Mouse (Mus musculus) adipocyte (in vitro differentiated cells): ENCODE measurements around the gene Alg5.
"Not testable (repeated sequence)": the region's sequence is repeated elsewhere in the genome, so short reads cannot be mapped to it uniquely, and the experiment has no call there.

Source experiments
- DNase-seq: peaks from one replicate; pipeline ENCODE4 v3.0.0-alpha.2; 2016; ENCODE audit warnings: low spot score

Alg5 gene

DNA sequence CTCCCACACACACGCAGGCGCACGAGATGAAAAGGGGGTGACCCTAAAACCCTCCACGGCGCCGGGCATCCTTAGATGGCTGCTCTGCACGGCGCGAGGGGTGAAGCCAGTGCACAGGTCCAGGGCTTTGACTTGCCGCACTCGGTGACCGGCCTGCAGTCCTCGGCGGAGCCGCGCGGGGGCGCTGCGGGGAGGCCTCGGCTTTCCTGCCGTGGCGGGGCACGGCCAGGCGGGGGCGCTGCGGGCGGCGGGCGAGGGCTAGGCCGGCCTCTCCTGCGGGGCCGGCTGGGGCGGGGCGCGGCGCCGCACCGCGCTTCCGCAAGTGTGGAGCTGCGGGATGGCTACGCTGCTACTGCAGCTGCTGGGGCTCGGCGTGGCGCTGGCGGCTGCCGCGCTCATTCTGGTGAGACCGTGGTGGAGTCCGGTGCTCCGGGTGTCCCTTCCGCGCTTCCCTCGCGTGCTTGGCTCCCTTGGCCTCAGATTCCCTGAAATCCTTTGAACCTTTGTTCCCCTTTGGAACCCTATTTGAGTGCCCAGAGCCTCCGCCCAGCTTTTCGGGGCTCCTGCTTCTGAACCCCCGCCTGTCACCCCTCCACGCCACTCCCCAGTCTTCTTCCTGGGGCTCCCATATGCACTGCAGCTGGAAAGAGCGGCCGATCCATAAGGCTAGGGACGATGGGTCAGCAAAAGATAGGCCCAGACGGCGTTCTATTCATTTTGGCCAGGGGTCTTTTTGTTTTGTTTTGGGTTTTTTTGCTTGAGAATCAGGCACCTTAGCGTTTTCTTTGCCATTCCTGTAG, at the start of gene Alg5, which contains the start of gene Exosc8:
Gene Alg5 (plus strand): TSS at position 293 of the 800 bp plus-strand sequence.
Gene Exosc8 (minus strand): TSS at position 147 of the 800 bp plus-strand sequence.
- peak; percentile 85 for DNase-seq

DNA sequence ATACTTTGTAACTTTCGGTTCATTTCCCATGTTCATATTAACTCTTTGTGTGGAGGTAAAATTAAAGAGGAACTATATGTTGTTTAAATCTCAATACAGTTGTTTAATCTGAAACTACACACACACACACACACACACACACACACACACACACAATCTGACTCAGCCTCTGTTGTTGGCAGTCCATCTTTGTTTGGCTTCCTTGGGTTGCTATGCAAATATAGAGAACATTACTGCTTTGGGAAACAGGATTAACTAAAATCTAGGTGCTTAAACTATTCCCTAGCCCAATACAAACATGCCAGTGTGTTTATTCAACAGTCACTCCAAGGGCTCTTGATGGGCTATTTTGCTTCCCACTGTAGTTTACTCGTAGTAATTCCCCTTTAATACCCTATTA, 48.1 kb upstream of the Alg5 start:
- no peak for DNase-seq

DNA sequence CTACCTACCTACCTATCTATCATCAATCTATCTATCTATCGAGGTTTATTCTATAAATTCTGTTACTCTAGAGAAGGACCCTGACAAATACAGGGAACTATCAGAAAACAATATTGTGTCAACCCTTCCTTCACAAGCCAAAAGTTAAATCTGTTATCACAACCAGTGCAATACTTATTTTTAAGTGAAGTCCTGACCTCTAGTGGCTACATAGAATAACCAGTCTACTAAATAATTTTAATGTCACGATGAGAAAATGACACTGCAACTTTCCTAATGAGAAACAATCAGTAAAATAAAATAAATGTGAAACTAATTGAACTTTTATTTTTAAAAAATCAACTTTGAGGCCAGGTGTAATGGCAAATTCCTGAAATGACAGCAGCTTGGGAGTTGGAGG, 46.2 kb upstream of the Alg5 start:
- peak; percentile 53 for DNase-seq

DNA sequence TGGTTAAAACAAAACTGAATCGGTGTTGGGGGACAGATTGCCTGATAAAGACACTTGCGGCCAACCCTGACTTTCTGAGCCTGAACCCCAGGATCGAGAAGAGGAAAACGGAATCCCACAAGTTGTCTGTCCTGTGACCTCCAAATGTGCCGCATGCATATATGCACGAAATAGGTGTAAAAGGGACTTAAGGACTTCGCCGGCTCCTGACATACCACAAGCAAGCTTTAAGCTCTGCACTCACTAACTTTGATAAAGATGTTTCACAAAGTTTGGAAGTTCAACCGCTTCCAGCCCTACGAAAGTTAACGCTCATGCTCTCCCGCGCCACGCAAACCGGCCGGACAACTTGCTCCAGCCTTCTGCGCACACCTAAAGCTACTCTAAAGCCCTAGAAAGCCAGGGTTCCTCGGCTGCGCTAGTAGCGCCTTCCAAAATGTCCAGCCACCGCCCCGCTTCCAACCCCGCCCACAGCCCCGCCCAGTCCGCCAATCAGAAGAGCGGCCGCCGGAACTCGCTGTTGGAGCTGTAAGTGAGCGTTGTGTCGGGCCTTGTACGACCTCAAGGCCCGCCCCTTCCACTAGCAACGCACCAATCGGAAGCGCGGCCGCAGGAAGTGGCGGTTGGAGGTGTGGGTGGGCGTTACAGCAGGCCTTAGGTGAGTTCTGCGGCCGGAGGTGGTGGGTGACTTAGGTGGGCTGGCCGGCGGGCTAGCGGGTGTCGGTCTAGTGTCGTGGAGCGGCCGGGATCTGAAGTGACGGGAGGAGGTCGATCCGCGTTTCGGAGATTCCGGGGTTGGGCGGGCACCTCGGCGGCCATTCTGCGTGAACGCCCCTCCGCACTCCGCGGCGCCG, 42.9 kb upstream of the Alg5 start, which contains the start of gene Supt20:
Gene Supt20 (plus strand): TSS at position 606 of the 854 bp plus-strand sequence.
- DNase-seq: peak; percentile 96

DNA sequence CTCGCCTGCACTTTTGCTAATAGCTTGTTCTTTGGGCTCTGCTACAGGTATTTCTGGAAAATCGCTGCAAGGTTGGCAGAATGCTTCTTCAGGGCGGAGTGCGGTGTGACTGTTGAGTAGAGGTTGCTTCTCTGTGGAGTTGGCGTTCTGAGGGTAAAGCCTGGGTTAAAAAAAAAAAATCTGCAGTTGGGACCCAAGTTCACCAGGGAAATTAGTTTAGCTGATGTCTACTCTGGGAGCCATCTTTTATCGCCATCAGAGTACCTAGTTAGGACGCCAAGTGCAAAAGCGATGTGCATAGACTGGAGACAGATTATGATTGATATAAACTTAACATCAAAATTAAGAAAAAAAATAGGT, 42.3 kb upstream of the Alg5 start:
- peak; percentile 64 for DNase-seq

DNA sequence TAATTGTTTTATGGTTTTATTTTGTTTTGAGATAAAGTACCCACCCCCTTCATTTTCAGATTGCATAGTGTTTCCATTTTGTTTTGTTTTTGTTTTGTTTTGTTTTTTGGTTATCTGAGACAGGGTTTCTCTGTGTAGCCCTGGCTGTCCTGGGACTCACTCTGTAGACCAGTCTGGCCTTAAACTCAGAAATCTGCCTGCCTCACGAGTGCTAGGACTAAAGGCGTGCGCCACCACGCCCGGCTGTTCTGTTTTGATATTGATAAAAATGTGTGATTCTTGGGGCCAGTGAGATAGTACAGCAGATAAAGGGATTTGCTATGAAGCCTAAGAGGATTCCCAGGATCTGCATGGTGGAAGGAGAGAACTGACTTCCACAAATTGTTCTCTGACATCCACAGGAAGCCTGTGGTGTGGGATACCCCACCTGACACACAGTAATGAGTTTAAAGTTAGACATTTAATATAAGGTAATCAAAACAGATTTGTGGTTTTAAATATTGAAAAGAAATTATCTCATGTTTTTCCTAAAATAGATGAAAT, 35.5 kb upstream of the Alg5 start:
- DNase-seq: no peak

DNA sequence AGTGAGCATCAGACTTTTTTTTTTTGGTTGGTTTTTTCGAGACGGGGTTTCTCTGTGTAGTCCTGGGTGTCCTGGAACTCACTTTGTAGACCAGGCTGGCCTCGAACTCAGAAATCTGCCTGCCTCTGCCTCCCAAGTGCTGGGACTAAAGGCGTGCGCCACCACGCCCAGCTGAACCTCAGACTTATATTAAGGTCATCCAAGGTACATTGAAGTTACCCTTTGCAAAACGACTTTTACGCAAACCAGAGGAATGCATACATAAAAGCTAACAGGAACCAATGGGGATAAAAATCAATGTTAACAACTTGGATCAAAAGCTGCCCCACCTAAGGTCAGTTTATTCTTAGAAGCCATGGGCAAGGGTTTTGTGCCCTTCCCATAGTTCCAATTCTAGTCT, 31.2 kb upstream of the Alg5 start:
- DNase-seq: not testable (repeated sequence)

DNA sequence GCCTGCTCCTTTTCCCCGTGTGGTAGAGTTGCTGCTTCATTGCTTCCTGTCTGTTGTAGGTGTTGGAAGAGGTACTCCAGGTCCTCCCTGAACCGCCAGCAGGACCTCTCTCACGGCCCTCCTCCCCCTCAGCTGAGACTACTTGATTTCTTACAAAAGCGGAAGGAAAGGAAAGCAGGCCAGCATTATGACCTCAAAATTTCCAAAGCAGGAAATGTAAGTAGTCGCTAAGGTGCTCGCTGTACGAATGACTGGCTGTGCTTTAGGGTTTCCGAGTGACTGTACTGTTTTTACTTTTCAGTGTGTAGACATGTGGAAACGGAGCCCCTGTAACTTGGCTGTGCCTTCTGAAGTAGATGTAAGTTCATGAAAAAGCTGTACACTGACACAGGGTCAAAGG, 26.4 kb upstream of the Alg5 start:
- DNase-seq: no peak

DNA sequence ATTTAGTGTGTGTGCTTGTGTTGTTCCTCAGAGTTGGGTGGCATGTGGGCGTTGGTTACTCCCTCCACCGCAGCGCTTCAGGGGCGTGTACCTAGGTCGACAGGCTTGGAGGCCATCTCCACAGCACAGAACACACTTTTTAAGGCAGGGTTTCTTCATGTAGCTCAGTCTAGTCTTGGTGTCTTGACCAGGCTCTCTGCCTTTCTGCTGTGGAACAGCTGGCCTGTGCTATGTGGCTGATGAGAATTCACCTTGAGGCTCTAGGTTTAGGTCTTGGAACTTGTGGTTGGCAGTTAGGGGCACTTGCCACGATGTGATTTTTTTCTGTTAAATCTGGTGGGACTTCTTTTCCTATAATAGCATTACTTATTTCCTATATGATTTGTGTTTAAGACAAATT, 21.1 kb upstream of the Alg5 start, which contains the start of gene Gm21958:
Gene Gm21958 (minus strand): TSS at position 101 of the 400 bp plus-strand sequence.
- DNase-seq: no peak

DNA sequence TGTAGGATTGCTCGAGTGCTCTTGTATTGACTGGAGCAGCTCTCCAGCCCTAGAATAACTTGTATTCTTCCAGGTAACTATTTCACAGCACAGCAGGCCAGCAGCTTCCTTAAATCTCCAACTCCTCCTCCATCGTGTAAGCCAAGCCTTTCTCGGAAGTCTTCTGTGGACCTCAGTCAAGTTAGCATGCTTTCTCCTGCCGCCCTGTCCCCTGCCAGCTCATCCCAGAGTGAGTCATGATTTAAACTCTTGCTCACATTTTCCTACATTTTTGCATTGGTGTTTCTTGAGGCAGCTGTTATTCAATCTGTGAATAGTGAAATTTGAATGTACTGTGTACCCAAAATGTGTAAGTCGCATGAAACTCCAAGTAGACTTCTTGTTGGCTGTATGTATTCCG, 19.9 kb upstream of the Alg5 start:
- peak; percentile 64 for DNase-seq

DNA sequence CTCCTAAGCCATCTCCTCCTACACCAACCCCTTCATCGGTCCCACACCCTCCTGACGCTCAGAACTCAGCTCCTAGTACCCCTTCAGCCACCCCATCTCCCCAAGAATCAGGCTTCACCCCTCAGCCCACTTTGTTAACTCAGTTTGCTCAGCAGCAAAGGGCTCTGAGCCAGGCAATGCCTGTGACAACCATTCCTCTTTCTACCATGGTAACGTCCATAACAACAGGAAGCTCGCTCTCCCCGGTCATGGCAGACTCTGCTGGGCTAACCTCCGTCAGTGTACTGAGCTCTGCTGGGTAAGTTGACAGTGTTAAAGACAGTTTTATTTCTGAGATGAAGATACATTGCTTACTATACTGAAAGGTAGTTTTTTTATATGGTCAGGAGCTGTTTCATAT, 18.0 kb upstream of the Alg5 start:
- DNase-seq: no peak

DNA sequence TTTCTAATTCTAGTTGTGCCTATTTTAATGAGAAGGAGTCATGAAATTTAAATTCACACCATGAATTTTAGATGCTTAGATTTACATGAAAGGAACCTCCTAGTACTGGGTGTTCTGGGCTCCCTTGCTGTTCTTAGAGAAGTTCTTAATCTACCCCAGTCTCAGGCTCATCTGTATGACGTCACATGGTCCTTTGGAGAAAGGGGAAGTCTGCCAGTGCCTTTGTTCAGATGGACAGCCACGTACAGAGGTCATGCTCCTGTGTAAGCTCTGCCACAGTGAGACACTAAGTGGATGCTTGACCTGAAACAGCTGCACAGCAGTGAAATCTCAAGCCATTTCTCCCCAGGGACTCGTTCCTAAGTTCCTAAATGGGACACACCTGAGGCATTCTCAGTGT, 16.4 kb upstream of the Alg5 start:
- DNase-seq: no peak

DNA sequence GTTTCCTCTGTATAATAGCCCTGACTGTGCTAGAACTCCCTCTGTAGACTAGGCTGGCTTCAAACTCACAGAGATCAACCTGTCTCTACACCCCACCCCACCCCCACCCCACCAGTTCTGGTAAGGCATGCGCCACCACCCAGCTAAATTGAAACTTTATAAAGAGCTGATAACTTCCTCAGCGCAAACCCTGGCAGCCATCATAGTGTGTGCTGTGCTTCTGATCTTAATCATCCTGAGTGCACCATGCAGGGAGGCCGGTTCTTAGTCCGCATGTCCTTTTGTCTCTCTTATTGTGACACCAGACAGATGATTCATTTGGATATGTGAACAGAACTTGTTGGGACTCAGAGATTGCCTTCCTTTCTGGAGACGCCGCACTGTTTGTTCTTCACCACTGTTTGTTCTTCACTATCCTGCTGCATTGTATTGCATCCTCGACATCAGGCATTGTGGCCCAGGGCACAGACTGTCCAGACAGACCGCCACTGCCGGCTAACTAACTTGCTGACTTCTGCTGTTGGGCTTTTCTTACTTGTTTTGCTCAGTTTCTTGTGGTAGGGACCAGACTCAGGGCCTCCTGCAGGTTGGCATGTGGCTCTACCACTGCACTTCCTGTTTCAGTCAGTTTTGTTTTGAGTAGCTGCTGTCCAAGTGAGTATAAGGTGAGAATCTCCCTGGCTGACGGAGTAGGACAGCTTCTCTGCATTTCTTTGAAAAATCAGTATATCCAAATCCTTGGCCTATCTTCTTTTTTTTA, 11.4 kb upstream of the Alg5 start:
- DNase-seq: peak; percentile 71

DNA sequence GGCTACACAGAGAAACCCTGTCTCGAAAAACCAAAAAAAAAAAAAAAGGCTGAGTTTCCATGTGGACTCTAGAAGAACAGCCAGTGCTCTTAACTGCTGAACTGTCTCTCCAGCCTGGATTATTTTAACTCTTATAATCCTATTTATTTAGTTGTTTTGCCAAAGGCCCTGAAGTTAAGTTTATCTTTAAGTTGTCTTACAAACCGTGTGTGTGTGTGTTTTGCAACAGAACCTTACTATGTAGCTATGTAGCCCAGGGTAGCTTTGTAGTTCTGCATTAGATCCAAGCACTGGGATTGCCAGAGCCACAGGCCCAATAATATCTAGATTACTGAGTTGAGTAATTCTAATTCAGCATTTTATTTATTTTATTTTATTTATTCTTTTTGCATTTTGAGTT, 10.0 kb upstream of the Alg5 start:
- no peak for DNase-seq

DNA sequence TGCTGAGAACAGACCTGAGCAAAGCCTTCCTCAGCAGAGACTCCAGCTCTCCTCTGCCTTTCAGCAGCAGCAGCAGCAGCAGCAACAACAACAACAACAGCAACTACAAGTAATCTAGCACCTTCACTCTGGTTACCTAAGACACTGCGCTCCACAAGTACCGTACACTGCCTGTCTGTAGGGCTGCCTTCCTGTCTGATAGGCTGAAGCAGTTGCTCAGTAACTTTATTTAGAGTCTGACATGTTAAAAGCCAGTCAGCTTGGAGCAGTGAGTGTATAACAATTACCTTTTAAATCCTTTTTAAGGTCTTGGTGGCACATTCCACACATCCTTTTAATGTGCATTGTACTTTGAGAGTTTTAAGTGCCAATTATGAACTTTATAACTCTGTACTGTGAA, 7.8 kb upstream of the Alg5 start:
- DNase-seq: no peak

DNA sequence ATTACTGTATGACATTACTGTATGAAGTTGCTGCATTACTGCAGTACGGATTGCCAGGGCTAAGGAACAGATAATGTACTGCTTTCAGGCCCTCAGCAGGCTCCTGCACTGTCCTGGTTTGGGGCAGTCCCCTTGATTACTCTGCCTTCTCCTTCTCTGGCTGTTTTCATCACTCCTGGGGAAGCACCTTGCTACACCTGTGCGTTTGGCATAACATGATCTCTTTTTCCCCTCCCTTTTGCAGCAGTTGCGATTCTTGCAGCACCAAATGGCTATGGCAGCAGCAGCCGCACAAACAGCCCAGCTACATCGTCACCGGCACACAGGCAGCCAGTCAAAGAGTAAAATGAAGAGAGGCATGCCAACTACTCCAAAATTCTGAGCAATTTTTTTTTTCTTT, 7.2 kb upstream of the Alg5 start:
- no peak for DNase-seq

DNA sequence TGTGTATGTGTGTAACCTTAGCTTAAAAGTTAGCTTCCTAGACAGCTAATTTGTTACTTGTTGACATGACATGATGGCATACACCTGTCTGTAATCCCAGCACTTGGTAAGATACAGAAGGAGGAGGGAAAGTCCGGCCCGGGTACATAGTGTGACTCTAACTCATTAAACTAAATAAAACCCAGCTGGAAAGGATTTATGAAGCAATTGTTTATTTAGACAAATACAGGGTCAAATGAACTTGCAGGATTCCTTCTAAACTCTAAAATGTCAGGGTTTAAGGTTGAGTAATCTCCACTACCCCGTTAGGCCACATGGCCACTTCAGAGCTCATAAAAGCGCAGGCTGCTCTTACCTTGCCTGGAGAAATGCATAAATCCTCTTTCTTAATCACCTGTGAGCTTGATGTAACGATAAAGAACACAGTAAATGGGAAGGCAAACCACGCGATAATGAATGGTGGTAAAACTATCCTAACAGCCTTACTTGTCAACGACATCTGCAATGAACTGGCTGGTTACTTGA, 3.7 kb upstream of the Alg5 start:
- DNase-seq: no peak

DNA sequence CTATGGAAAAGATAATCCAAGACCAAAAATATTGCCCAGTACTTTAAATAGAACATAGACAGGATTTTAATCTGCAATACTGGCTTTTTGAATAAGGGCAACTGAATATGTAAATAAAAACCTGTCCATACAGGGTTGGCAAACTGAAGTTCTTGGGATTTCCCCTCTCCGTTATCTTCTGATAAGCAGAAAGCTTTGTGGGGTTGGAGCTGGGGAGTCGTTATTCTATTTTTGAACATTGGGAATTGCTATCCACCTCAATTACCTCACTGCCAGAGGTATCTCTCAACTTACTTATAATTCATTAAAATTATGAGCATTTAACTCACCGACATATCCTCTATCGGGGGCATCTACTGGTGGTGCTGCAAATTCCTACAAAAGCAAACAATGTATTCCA, 3.0 kb upstream of the Alg5 start:
- no peak for DNase-seq

DNA sequence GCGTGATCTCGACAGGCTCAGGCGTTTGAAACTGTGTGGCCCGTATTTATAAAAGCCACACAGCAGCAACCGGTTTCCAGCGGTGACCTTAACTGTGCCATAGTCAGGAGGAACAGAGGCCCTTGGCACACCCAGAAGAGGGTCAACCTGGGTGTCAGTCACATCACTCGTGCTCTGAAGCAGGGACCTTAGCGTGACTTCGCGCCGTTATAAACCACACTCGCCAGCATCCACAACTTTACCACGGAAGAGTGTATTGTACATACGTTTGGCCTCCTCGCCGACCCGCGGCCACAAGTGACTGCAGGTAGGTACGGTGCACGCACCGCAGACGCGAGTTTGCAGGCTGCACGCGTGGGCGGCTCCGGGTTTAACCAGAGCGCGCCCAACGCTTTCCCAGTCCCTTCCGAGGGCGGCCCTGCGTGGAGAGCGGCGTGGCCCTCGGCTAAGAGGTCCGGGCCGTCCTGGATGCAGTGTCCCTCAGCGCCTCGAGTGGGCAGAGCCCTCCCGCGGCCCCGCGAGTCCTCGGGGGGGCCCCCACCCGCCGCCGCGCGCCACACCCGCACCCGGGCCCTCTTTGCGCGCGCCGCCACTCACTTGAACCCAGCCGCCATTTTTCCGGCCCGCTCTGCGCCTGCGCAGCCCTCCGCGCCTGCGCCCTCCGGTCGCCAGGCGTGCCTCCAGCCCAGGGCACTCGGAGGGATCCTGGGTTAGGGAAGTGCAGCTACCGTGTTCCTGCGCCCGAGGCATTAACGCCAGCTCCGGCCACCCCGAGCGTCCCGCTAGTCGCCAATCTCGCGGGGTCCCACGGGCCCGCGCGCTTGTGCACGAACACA, 710 bp upstream of the Alg5 start:
- DNase-seq: peak; percentile 85

DNA sequence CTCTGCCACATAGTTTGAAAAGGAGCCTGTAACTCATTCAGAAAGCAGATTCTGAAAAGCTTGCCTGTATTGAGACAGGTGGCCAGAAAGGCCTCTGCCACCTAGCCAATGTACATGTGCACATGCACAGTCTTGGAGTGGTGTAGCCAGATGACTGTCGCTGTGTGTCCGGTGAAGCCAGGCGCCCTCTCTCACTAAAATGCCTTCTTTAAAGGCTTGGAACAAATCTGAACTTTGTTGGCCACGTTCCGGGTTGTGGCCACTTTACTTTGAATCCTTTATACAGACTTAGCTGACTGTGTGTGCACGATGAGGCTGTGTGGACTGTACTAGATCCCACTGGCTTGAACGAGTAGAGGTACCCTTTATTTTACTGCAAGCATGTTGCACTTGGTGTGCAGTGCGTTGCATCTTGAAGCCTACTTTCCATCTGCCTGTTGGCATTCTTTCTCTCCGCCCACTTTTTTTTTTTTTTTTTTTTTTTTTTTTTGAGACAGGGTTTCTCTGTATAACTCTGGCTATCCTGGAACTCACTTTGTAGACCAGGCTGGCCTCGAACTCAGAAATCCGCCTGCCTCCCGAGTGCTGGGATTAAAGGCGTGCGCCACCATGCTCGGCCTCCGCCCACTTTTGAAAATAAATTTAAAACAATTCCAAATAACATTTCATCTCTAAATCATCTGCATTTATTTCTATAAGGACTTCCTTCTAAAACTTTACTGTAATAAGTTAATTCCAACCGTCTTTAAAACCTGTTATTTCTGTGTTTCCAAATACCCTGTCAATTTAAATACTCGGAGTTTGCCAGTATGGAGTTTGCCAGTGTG, 975 bp downstream of the Alg5 start:
- DNase-seq: peak; percentile 75
